Mouse (Mus musculus): Measurements from ENCODE around the gene Snap23.

DNA sequence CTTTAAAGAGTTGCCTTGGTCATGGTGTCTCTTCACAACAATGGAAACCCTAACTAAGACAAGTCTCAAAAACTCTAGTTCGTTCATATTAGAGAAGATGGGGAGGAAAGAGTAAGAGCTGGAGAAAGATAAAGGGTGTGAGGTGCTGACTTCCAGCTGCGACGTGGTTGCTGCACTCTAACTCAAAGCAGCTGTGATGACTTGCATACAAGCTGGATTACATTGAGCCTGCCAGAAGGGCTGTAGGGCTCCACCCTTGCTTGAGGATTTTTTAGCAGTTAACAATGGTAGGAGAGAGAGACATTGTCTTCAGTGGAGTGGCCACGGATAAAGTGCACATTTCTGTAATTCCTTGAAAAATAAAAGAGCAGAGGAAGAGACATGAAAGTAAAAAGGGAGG lies 79.3 kb downstream of the Snap23 start:
- TF ChIP-seq CTCF (conservative IDR thresholded peaks at IDR 0.05; ENCODE audit: insufficient read depth, insufficient read length, low read depth, low read length) (no peak), POLR2A (IDR thresholded peaks at IDR 0.05; ENCODE audit: low read depth, low read length) (no peak)

Measured in kidney, adult 2 months (tissue).